Mouse (Mus musculus) ES-E14 (cell line): ENCODE measurements at regions not wholly inside any gene's neighbourhood (a gene's known extent, or its start where the extent isn't known, plus 50 kb on each side); places are given as distances from the start of the nearest gene placed in this dataset.

Experiments used
- DNase-seq: peaks from one replicate; pipeline ENCODE4 v3.0.0-alpha.2; 2013; ENCODE audit warnings: low read depth, low spot score
- H3K27ac ChIP-seq: 2 replicates; pipeline ENCODE4 v1.5.1; 2012; ENCODE audit warnings: low read depth, mild to moderate bottlenecking, low read length, moderate library complexity, mixed read lengths; ENCODE audit not compliant: poor library complexity, insufficient read depth, severe bottlenecking
- H3K36me3 ChIP-seq: 2 replicates; pipeline ENCODE4 v1.6.1; 2012; ENCODE audit warnings: mild to moderate bottlenecking, low read length, moderate library complexity, mixed read lengths; ENCODE audit not compliant: control insufficient read depth, poor library complexity, insufficient read depth, severe bottlenecking
- H3K4me1 ChIP-seq, 2 experiments: fragments of 150-350 bp in 1 of 2; sonication (generic) in 1 of 2; 2 replicates each; pipeline ENCODE4 v1.6.1; 2012; ENCODE audit warnings: low read length in 2 of 2, mild to moderate bottlenecking in 1 of 2, mixed read lengths in 1 of 2; ENCODE audit not compliant: control insufficient read depth in 2 of 2, insufficient read depth in 2 of 2, poor library complexity in 1 of 2
- H3K4me3 ChIP-seq, 2 experiments: fragments of 150-350 bp in 1 of 2; sonication (generic) in 1 of 2; 2 replicates each; pipeline ENCODE4 v1.5.1; 2012; ENCODE audit warnings: low read length in 2 of 2, low read depth in 1 of 2, mild to moderate bottlenecking in 1 of 2, mixed read lengths in 1 of 2; ENCODE audit not compliant: insufficient read depth in 1 of 2, poor library complexity in 1 of 2, severe bottlenecking in 1 of 2
- H3K9ac ChIP-seq: 2 replicates; pipeline ENCODE4 v1.6.1; 2012; ENCODE audit warnings: low read depth, mild to moderate bottlenecking, low read length, mixed read lengths; ENCODE audit not compliant: poor library complexity, insufficient read depth, severe bottlenecking
- H3K9me3 ChIP-seq: fragments of 150-350 bp; sonication (generic); 2 replicates; pipeline ENCODE4 v1.6.1; 2012; ENCODE audit warnings: low read depth, mild to moderate bottlenecking, low read length; ENCODE audit not compliant: control insufficient read depth, insufficient read depth
- CHD2 ChIP-seq: IDR thresholded peaks from 2 replicates; pipeline ENCODE4 v1.6.1; 2014; ENCODE audit warnings: mild to moderate bottlenecking, low read depth, low read length, inconsistent platforms
- HCFC1 ChIP-seq: IDR thresholded peaks from 2 replicates; pipeline ENCODE4 v1.6.1; 2012; ENCODE audit warnings: low read length, inconsistent platforms, borderline replicate concordance; ENCODE audit not compliant: insufficient read depth
- MAFK ChIP-seq: IDR thresholded peaks from 2 replicates; pipeline ENCODE4 v1.6.1; 2014; ENCODE audit warnings: mild to moderate bottlenecking, low read depth, low read length, inconsistent platforms; ENCODE audit not compliant: insufficient read depth
- ZC3H11A ChIP-seq: IDR thresholded peaks from 2 replicates; pipeline ENCODE4 v1.6.1; 2012; ENCODE audit warnings: low read depth, mild to moderate bottlenecking, inconsistent platforms, low read length, borderline replicate concordance
- ZNF384 ChIP-seq: IDR thresholded peaks from 2 replicates; pipeline ENCODE4 v1.6.1; 2012; ENCODE audit warnings: low read depth, low read length, inconsistent platforms
- in situ Hi-C, 2 experiments: fragments of 600-800 bp; cut with MboI; formaldehyde crosslinking; loops; one replicate each; pipeline ENCODE4 v1.15.1; 2025; ENCODE audit warnings: low sequenced_read_pairs in 2 of 2, inconsistent platforms in 1 of 2; ENCODE audit not compliant: unreplicated experiment in 2 of 2

DNA sequence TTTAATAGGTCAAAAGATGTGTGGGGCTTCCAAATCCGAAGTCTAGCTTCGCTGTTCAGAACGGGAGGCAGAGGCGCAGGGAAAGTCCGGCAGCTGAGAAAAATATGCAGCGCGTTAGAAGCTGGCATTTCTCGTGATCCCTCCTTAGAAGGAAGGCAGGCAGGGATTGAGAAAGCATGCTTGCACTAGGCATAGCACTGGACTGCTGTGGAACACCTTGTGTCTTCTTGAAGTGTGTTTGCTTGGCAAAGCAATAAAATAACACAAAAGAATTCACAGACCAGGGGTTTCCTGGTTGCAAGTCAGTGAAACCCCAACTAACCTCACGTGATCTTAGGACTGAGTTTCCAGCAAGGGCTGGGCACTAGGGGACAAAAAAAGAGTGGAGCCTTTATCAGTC is 305.1 kb downstream of the Sox9 start:
- Histone ChIP-seq H3K4me3 (no peak overlapping the region), H3K27ac (no peak overlapping the region), H3K4me1 (no peaks in the 10 kb centered on the region), H3K9ac (no peak overlapping the region), H3K9me3 (no peaks in the 10 kb centered on the region), H3K36me3 (no peaks in the 10 kb centered on the region)
- in situ Hi-C loops, result no loop called here
- no peak for DNase-seq
- no peak for TF ChIP-seq CHD2
- TF ChIP-seq ZC3H11A, result no peak
- no peak for TF ChIP-seq HCFC1
- TF ChIP-seq ZNF384, result no peak
- no peak for TF ChIP-seq MAFK

DNA sequence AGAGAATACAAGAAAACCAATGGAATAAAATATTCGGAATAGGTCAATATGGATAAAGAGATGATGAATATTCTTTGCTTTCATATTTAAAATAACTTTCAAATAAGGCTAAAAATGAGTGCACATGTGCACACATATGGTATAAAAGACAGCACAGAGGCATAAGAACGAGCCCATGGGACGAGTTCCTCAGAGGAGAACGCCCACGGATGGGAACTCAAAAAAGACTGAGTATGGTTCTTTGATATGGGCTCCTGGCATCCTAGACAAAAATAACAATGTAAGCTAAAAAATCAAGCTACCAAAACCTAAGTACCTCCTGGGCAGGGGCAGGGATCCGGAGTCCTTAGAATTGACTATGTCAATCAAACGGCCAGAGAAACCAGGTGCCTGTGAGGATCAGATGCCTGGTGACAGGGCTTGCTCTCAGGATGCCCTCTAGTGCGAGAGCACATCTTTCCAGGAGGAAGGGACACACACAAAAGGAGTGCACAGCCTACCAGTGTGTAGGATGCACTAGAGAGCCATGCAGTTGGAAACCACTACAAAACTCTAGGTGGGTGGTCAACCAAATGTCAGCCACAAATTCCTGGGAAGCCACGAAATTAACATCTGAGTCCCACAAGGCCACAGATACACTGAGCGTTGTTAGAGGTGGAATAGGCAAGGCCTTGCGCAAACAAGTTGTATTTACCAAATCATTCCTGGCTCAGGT is 307.8 kb downstream of the Sox9 start:
- Histone ChIP-seq H3K4me3 (no peak overlapping the region), H3K4me1 (no peaks in the 10 kb centered on the region), H3K9ac (no peak overlapping the region), H3K9me3 (no peaks in the 10 kb centered on the region), H3K36me3 (no peaks in the 10 kb centered on the region), H3K27ac (no peak overlapping the region)
- no peak for DNase-seq
- no peak for TF ChIP-seq CHD2
- no peak for TF ChIP-seq HCFC1
- no peak for TF ChIP-seq ZC3H11A
- TF ChIP-seq MAFK, result no peak
- TF ChIP-seq ZNF384, result no peak
- in situ Hi-C loops, result no loop called here

DNA sequence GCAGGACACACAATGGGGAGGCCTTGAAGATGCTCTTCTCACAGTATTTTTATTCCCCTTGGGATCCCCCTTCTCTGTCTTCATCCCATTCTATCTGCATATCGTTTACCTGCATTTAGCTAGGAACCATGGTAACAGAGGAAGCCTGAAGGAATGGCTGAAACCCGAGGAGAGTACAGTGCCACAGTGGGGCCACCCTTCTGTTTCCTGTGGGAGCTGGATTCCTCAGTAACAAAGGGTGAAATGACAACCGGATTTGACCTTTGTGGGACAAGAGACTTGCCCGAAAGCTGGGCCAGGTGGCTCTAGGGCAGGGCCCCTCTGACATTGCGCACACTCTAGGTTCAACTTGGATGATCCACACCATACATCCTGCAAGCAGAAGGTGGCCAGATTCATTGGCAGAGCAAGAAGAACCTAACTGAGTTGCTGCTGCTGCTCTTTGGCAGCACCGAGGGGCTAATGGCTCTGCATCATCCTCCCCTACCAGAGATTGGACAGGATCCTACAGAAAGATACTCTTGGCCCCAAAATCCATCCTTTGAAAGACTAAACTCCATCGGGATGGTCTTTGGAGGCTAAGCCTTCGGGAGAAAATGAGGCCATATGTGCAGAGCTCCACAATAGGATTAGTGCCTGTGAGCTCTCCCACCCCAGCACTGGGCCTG is 310.0 kb downstream of the Sox9 start:
- Histone ChIP-seq H3K36me3 (no peaks in the 10 kb centered on the region), H3K9ac (no peak overlapping the region), H3K9me3 (no peaks in the 10 kb centered on the region), H3K4me1 (no peaks in the 10 kb centered on the region), H3K4me3 (no peak overlapping the region), H3K27ac (no peak overlapping the region)
- no peak for DNase-seq
- in situ Hi-C loops, result no loop called here
- TF ChIP-seq CHD2 (no peak), HCFC1 (no peak), ZNF384 (no peak), MAFK (no peak), ZC3H11A (no peak)

DNA sequence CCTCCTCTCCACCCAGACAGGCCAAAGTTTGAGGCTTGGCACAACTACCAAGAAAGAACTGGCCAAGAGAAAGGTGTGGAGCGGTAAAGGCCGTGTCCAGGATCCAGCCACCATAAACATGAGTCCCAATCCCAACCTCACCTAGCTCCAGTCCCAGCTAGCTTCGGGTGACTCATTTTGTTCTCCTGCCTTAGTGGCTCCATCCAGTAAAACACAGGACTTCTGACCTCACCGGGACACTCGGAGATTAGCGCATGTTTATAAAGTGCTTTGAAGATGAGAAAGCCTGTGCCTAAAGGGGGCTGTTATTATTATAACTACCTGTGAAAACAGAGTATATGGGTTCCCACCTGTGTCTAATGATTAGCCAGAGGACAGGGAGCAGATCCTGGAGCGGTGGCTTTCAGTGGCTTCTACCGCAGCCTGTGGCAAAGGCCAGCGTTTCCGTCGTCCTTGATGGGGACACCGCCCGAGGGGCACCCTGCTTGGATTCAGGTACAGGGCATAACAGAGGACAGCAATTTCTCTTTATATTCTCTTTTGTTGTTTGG is 311.9 kb downstream of the Sox9 start:
- no peak for DNase-seq
- H3K4me3 ChIP-seq, result no peak overlapping the region
- H3K9me3 ChIP-seq, result no peaks in the 10 kb centered on the region
- no peaks in the 10 kb centered on the region for H3K4me1 ChIP-seq
- TF ChIP-seq HCFC1 (no peak), ZNF384 (no peak), ZC3H11A (no peak), MAFK (no peak), CHD2 (no peak)
- no peaks in the 10 kb centered on the region for H3K36me3 ChIP-seq
- H3K27ac ChIP-seq, result no peak overlapping the region
- in situ Hi-C loops, result no loop called here
- H3K9ac ChIP-seq, result no peak overlapping the region
